Mouse (Mus musculus) CH12.LX (cell line): ENCODE measurements around the gene Pdzd11. TPM values are rescaled to one million over a fixed set of nuclear protein-coding genes. Genes with fewer than 3 reads are reported as not detected.

Experiments used
- DNase-seq: peaks from one replicate; pipeline ENCODE4 v3.0.0-alpha.2; 2013; ENCODE audit errors: extremely low read depth
- H3K27ac ChIP-seq: 2 replicates; pipeline ENCODE4 v1.5.1; 2012; ENCODE audit warnings: low read depth, mild to moderate bottlenecking, control low read depth, moderate library complexity; ENCODE audit not compliant: insufficient read depth
- H3K27me3 ChIP-seq: replicated peaks from 2 replicates; pipeline ENCODE3; 2012; ENCODE audit warnings: inconsistent platforms
- H3K36me3 ChIP-seq, 2 experiments: replicated peaks in 1 of 2; 2 replicates each; pipeline versions ENCODE3 to v1.6.1; 2012; ENCODE audit warnings: inconsistent platforms in 1 of 2, low read length in 1 of 2, mild to moderate bottlenecking in 1 of 2, mixed read lengths in 1 of 2, moderate library complexity in 1 of 2; ENCODE audit not compliant: control insufficient read depth in 1 of 2, insufficient read depth in 1 of 2
- H3K4me1 ChIP-seq, 2 experiments: 2 replicates each; pipeline ENCODE4 v1.6.1; 2012; ENCODE audit warnings: inconsistent platforms in 1 of 2, moderate library complexity in 1 of 2; ENCODE audit not compliant: insufficient read depth in 2 of 2, control insufficient read depth in 1 of 2
- H3K4me2 ChIP-seq: 2 replicates; pipeline ENCODE4 v1.6.1; 2012; ENCODE audit warnings: low read depth, mild to moderate bottlenecking, control low read depth; ENCODE audit not compliant: poor library complexity, insufficient read depth, severe bottlenecking
- H3K4me3 ChIP-seq, 3 experiments: fragments of 150-350 bp in 1 of 3; sonication (generic) in 1 of 3; replicated peaks in 1 of 3; 2 replicates each; pipeline versions ENCODE3 to v1.5.1; 2011 to 2012; ENCODE audit warnings: low read depth in 2 of 3, low read length in 2 of 3, mild to moderate bottlenecking in 2 of 3, moderate library complexity in 2 of 3, control low read depth in 1 of 3, improper control_type of control experiment in 1 of 3, inconsistent platforms in 1 of 3, mixed read lengths in 1 of 3; ENCODE audit not compliant: poor library complexity in 1 of 3
- H3K79me2 ChIP-seq: replicated peaks from 2 replicates; pipeline ENCODE4 v1.6.1; 2012; ENCODE audit warnings: mild to moderate bottlenecking, moderate library complexity; ENCODE audit not compliant: control insufficient read depth, poor library complexity, insufficient read depth, severe bottlenecking; ENCODE audit errors: extremely low read depth
- H3K9ac ChIP-seq: 2 replicates; pipeline ENCODE4 v1.6.1; 2012; ENCODE audit warnings: low read depth, mild to moderate bottlenecking, control low read depth, moderate library complexity; ENCODE audit not compliant: insufficient read depth
- H3K9me3 ChIP-seq: replicated peaks from 2 replicates; pipeline ENCODE3; 2012; ENCODE audit warnings: low read length, inconsistent platforms, mixed read lengths
- CHD1 ChIP-seq: IDR thresholded peaks from 2 replicates; pipeline ENCODE4 v1.6.1; 2012; ENCODE audit warnings: low read depth, low read length, improper control_type of control experiment, inconsistent platforms
- CHD2 ChIP-seq: IDR thresholded peaks from 2 replicates; pipeline ENCODE4 v1.6.1; 2011; ENCODE audit warnings: low read length, improper control_type of control experiment
- CTCF ChIP-seq, 2 experiments: IDR thresholded peaks in 1 of 2; conservative IDR thresholded peaks in 1 of 2; 2 replicates each; pipeline ENCODE4 v1.5.1; 2011 to 2012; ENCODE audit warnings: low read depth in 2 of 2, low read length in 2 of 2, improper control_type of control experiment in 1 of 2, inconsistent platforms in 1 of 2, mild to moderate bottlenecking in 1 of 2, moderate library complexity in 1 of 2
- E2F4 ChIP-seq: IDR thresholded peaks from 2 replicates; pipeline ENCODE4 v1.6.1; 2011; ENCODE audit warnings: low read depth, low read length, improper control_type of control experiment; ENCODE audit not compliant: insufficient replicate concordance
- ELF1 ChIP-seq: IDR thresholded peaks from 2 replicates; pipeline ENCODE4 v1.6.1; 2014; ENCODE audit warnings: low read depth, mild to moderate bottlenecking, inconsistent platforms, low read length, improper control_type of control experiment
- EP300 ChIP-seq: IDR thresholded peaks from 2 replicates; pipeline ENCODE4 v1.6.1; 2011; ENCODE audit warnings: low read length, improper control_type of control experiment
- ETS1 ChIP-seq: conservative IDR thresholded peaks from 2 replicates; pipeline ENCODE4 v1.6.1; 2012; ENCODE audit warnings: low read depth, mild to moderate bottlenecking, inconsistent platforms, low read length, improper control_type of control experiment, moderate library complexity
- GABPA ChIP-seq: IDR thresholded peaks from 2 replicates; pipeline ENCODE4 v1.6.1; 2012; ENCODE audit warnings: low read depth, low read length, improper control_type of control experiment, inconsistent platforms; ENCODE audit not compliant: insufficient replicate concordance
- HCFC1 ChIP-seq: IDR thresholded peaks from 2 replicates; pipeline ENCODE4 v1.6.1; 2012; ENCODE audit warnings: low read depth, mild to moderate bottlenecking, inconsistent platforms, low read length, improper control_type of control experiment
- IRF4 ChIP-seq: IDR thresholded peaks from 2 replicates; pipeline ENCODE4 v1.6.1; 2014; ENCODE audit warnings: low read depth, mild to moderate bottlenecking, inconsistent platforms, low read length, improper control_type of control experiment
- JUN ChIP-seq: IDR thresholded peaks from 2 replicates; pipeline ENCODE4 v1.6.1; 2011; ENCODE audit warnings: low read depth, mild to moderate bottlenecking, low read length, improper control_type of control experiment, moderate library complexity; ENCODE audit not compliant: insufficient read depth
- JUND ChIP-seq: conservative IDR thresholded peaks from 2 replicates; pipeline ENCODE4 v1.6.1; 2011; ENCODE audit warnings: low read depth, low read length, improper control_type of control experiment
- KAT2A ChIP-seq: IDR thresholded peaks from 2 replicates; pipeline ENCODE4 v1.6.1; 2012; ENCODE audit warnings: low read length, improper control_type of control experiment, inconsistent platforms; ENCODE audit not compliant: insufficient replicate concordance
- MAFK ChIP-seq: IDR thresholded peaks from 2 replicates; pipeline ENCODE4 v1.6.1; 2011; ENCODE audit warnings: low read length, improper control_type of control experiment; ENCODE audit not compliant: insufficient replicate concordance
- MAX ChIP-seq: IDR thresholded peaks from 2 replicates; pipeline ENCODE4 v1.6.1; 2011; ENCODE audit warnings: low read length, improper control_type of control experiment
- MAZ ChIP-seq: IDR thresholded peaks from 2 replicates; pipeline ENCODE4 v1.6.1; 2012; ENCODE audit warnings: low read depth, mild to moderate bottlenecking, inconsistent platforms, low read length, improper control_type of control experiment, moderate library complexity
- MEF2A ChIP-seq: IDR thresholded peaks from 2 replicates; pipeline ENCODE4 v1.6.1; 2014; ENCODE audit warnings: low read depth, mild to moderate bottlenecking, inconsistent platforms, low read length, improper control_type of control experiment, borderline replicate concordance
- MXI1 ChIP-seq: IDR thresholded peaks from 2 replicates; pipeline ENCODE4 v1.6.1; 2011; ENCODE audit warnings: mild to moderate bottlenecking, low read depth, low read length, improper control_type of control experiment
- MYC ChIP-seq: IDR thresholded peaks from 2 replicates; pipeline ENCODE4 v1.6.1; 2011; ENCODE audit warnings: low read depth, mild to moderate bottlenecking, improper control_type of control experiment, low read length
- NELFE ChIP-seq: IDR thresholded peaks from 2 replicates; pipeline ENCODE4 v1.6.1; 2011; ENCODE audit warnings: low read depth, low read length, improper control_type of control experiment
- NRF1 ChIP-seq: IDR thresholded peaks from 2 replicates; pipeline ENCODE4 v1.6.1; 2014; ENCODE audit warnings: low read depth, mild to moderate bottlenecking, inconsistent platforms, low read length, improper control_type of control experiment, moderate library complexity
- PAX5 ChIP-seq: IDR thresholded peaks from 2 replicates; pipeline ENCODE4 v1.6.1; 2012; ENCODE audit warnings: low read length, inconsistent platforms, mixed read lengths
- POLR2A ChIP-seq: IDR thresholded peaks from 2 replicates; pipeline ENCODE4 v1.6.1; 2011; ENCODE audit warnings: low read depth, mild to moderate bottlenecking, improper control_type of control experiment, low read length
- POLR2AphosphoS2 ChIP-seq: IDR thresholded peaks from 2 replicates; pipeline ENCODE4 v1.6.1; 2011; ENCODE audit warnings: low read depth, low read length, improper control_type of control experiment
- RAD21 ChIP-seq: IDR thresholded peaks from 2 replicates; pipeline ENCODE4 v1.6.1; 2011; ENCODE audit warnings: low read depth, mild to moderate bottlenecking, low read length, improper control_type of control experiment, moderate library complexity
- RCOR1 ChIP-seq: conservative IDR thresholded peaks from 2 replicates; pipeline ENCODE4 v1.6.1; 2012; ENCODE audit warnings: low read depth, mild to moderate bottlenecking, inconsistent platforms, low read length, improper control_type of control experiment
- SIN3A ChIP-seq: IDR thresholded peaks from 2 replicates; pipeline ENCODE4 v1.6.1; 2012; ENCODE audit warnings: low read length, improper control_type of control experiment, inconsistent platforms
- SMC3 ChIP-seq: IDR thresholded peaks from 2 replicates; pipeline ENCODE4 v1.6.1; 2011; ENCODE audit warnings: low read depth, low read length, improper control_type of control experiment
- TBP ChIP-seq: conservative IDR thresholded peaks from 2 replicates; pipeline ENCODE4 v1.6.1; 2011; ENCODE audit warnings: low read depth, low read length, improper control_type of control experiment
- TCF12 ChIP-seq: IDR thresholded peaks from 2 replicates; pipeline ENCODE4 v1.6.1; 2014; ENCODE audit warnings: low read depth, mild to moderate bottlenecking, inconsistent platforms, low read length, improper control_type of control experiment
- UBTF ChIP-seq: IDR thresholded peaks from 2 replicates; pipeline ENCODE4 v1.6.1; 2012; ENCODE audit warnings: low read depth, mild to moderate bottlenecking, inconsistent platforms, low read length, improper control_type of control experiment, moderate library complexity
- USF1 ChIP-seq: IDR thresholded peaks from 2 replicates; pipeline ENCODE4 v1.6.1; 2014; ENCODE audit warnings: low read depth, mild to moderate bottlenecking, inconsistent platforms, low read length, improper control_type of control experiment
- USF2 ChIP-seq: conservative IDR thresholded peaks from 2 replicates; pipeline ENCODE4 v1.6.1; 2011; ENCODE audit warnings: low read depth, low read length, improper control_type of control experiment
- ZC3H11A ChIP-seq: IDR thresholded peaks from 2 replicates; pipeline ENCODE4 v1.6.1; 2012; ENCODE audit warnings: low read depth, mild to moderate bottlenecking, inconsistent platforms, low read length, improper control_type of control experiment
- ZKSCAN1 ChIP-seq: IDR thresholded peaks from 2 replicates; pipeline ENCODE4 v1.6.1; 2012; ENCODE audit warnings: low read depth, inconsistent platforms, low read length, improper control_type of control experiment, borderline replicate concordance
- ZMIZ1 ChIP-seq: IDR thresholded peaks from 2 replicates; pipeline ENCODE4 v1.6.1; 2012; ENCODE audit warnings: low read depth, mild to moderate bottlenecking, inconsistent platforms, low read length, improper control_type of control experiment
- ZNF384 ChIP-seq: IDR thresholded peaks from 2 replicates; pipeline ENCODE4 v1.6.1; 2012; ENCODE audit warnings: low read depth, low read length, improper control_type of control experiment, inconsistent platforms
- dilution Hi-C: fragments of 300-500 bp; cut with MboI; formaldehyde crosslinking; loops from 2 replicates; pipeline ENCODE4 v1.14.3; 2020; ENCODE audit warnings: low sequenced_read_pairs; ENCODE audit not compliant: extremely low pct_unique_long_range_greater_than_20kb, extremely low pct_ligation_motif_present
- in situ Hi-C: fragments of 300-500 bp; cut with MboI; formaldehyde crosslinking; loops from 3 replicates; pipeline ENCODE4 v1.14.3; 2019; ENCODE audit warnings: low sequenced_read_pairs, low pct_ligation_motif_present, low pct_unique_long_range_greater_than_20kb, mixed read lengths
- polyA plus RNA-seq: library from polyadenylated mRNA; unstranded; fragments of >175 nt; gene quantifications from 2 replicates; pipeline ENCODE4 v1.2.1, GENCODE M21; 2012; ENCODE audit warnings: low read depth; ENCODE audit not compliant: insufficient read length
- total RNA-seq, 2 experiments: library from RNA; depleted of rRNA; stranded (reverse); fragments of 300-350 nt in 1 of 2; fragments of >200 nt in 1 of 2; gene quantifications; 2 replicates each; pipeline ENCODE4 v1.2.3; 2012 to 2014

Pdzd11 gene
- 33.8 and 47.0 TPM in 2 replicates for total RNA-seq (2012; rRNA removed)
- total RNA-seq (2014; rRNA removed) = 77.0 and 78.9 TPM in 2 replicates
- 62.4 and 77.2 TPM in 2 replicates for polyA plus RNA-seq

GRCm38 (mm10) chrX:100625802-100626793 is at the start of gene Pdzd11:
Pdzd11 (minus strand) TSS chrX:100626568.
- dilution Hi-C loops = no loop called here
- Histone ChIP-seq H3K27me3 (no peaks in the 10 kb centered on the region), H3K4me3 (peak within 1 kb of the TSS; percentile 80 to 85 (median 81)), H3K4me1 (peaks cover 0 to 12% of the 10 kb centered on the region in 2 experiments; a peak in 2 of 4 replicates), H3K79me2 (peaks cover 23% of the 10 kb centered on the region), H3K9me3 (no peaks in the 10 kb centered on the region), H3K9ac (peak within 1 kb of the TSS; percentile 98), H3K27ac (peak within 1 kb of the TSS; percentile 63), H3K4me2 (peak within 1 kb of the TSS; percentile 61), H3K36me3 (peaks cover 12 to 42% of the 10 kb centered on the region in 2 experiments)
- in situ Hi-C loops = no loop called here
- peak; percentile 90 for DNase-seq
- TF ChIP-seq ZC3H11A = no peak
- no peak for TF ChIP-seq USF2
- 0 out of 2 replicates have a peak, but pooled peaks have one; percentile 21 for TF ChIP-seq MEF2A
- 0 out of 2 replicates have a peak, but pooled peaks have one; percentile 29 for TF ChIP-seq CHD1
- TF ChIP-seq ZNF384 = peak; percentile 61
- no peak for TF ChIP-seq IRF4
- no peak for TF ChIP-seq GABPA
- no peak for TF ChIP-seq RCOR1
- peak; percentile 80; the same call in 1 of the 2 replicates for TF ChIP-seq ZMIZ1
- TF ChIP-seq MAX = no peak
- peak; percentile 80 for TF ChIP-seq ELF1
- TF ChIP-seq RAD21 = no peak
- no peak for TF ChIP-seq MAFK
- TF ChIP-seq ZKSCAN1 = no peak
- TF ChIP-seq POLR2A = peak; percentile 80
- TF ChIP-seq MXI1 = peak; percentile 49; the same call in 1 of the 2 replicates
- peak; percentile 43; the same call in 1 of the 2 replicates for TF ChIP-seq TCF12
- TF ChIP-seq UBTF = no peak
- 0 out of 2 replicates have a peak, but pooled peaks have one; percentile 56 for TF ChIP-seq KAT2A
- TF ChIP-seq ETS1 = no peak
- no peak for TF ChIP-seq POLR2AphosphoS2
- TF ChIP-seq SMC3 = no peak
- TF ChIP-seq MYC = peak; percentile 38; the same call in 1 of the 2 replicates
- TF ChIP-seq USF1 = no peak
- no peak for TF ChIP-seq JUN
- TF ChIP-seq PAX5 = no peak
- no peak for TF ChIP-seq EP300
- peak; percentile 64 for TF ChIP-seq NRF1
- TF ChIP-seq E2F4 = peak; percentile 83; the same call in 1 of the 2 replicates
- TF ChIP-seq NELFE = peak; percentile 75
- TF ChIP-seq CTCF (conservative IDR thresholded peaks at IDR 0.05 in 1 of 2, IDR thresholded peaks at IDR 0.05 in 1 of 2; ENCODE audit: low read depth in 2 of 2, low read length in 2 of 2) = no peak
- peak; percentile 97 for TF ChIP-seq SIN3A
- 0 out of 2 replicates have a peak, but pooled peaks have one; percentile 39 for TF ChIP-seq CHD2
- TF ChIP-seq HCFC1 = peak; percentile 68
- TF ChIP-seq TBP = peak; percentile 63; the same call in 1 of the 2 replicates
- TF ChIP-seq JUND = no peak
- TF ChIP-seq MAZ = no peak
